Mouse (Mus musculus): ENCODE results near the gene Ggt7. TPM values are rescaled to one million over a fixed set of nuclear protein-coding genes. Genes with fewer than 3 reads are reported as not detected.
A peak's percentile ranks its signal among the peaks of the same experiment; 100 is the strongest.
"Not testable (repeated sequence)": the region's sequence is repeated elsewhere in the genome, so short reads cannot be mapped to it uniquely, and the experiment has no call there.

Ggt7 gene
- polyA plus RNA-seq, 1 experiment from 2014 or later = 62.3 TPM

DNA sequence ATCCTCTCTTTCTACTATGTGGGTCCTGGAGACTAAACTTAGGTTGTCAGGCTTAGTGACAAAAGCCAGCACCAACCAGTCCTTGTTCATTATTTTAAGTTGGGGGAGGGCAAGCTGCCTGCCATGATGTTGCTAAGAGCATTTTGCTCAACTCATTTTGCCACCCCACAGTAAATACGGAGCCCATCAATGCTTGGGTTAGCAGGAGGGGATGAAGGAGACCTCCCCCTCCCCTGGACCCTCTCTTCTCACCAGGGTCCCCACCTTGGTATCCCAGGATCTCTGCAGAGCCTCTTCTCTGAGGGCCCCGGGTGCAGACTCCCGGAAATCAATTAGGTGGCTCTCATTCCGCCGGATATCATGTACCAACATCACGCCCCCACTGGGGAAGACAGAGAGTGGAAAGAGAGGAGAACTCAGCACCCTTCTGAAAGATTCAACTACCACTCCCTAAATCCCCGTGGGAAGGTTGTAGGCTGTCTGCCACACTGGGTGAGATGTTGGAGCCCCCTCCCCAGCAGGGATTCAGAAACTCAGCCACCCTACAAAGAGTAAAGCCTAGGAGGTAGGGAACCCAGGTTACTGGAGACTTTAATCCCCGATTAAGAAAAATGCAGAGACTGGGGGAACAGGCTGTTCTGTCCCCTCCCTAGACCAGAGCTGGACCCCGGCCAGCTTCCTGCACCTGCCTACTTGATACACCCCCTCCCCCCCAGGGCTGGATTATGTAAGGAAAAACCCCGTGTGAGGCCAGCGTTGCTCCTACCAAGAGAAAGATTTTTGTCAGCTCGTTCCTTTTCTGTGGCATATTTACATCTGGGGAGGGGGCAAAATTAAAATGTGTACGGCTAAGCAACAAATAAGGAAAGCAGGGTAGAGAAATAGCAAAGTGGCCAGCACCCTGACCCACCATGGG, 13.3 kb downstream of the Ggt7 start:
- no peak overlapping the region; the same call in 1 of the 2 replicates for H3K9ac ChIP-seq (replicated peaks)
- peaks cover 57% of the 10 kb centered on the region for H3K36me3 ChIP-seq
- H3K4me2 ChIP-seq (replicated peaks) = no peak overlapping the region
- H3K4me1 ChIP-seq (replicated peaks) = peaks cover 26% of the 10 kb centered on the region
- no peaks in the 10 kb centered on the region for H3K9me3 ChIP-seq
- no peak overlapping the region for H3K4me3 ChIP-seq (replicated peaks)
- 51% methylated on average over 13 of the region's 13 CpGs for WGBS
- no peaks in the 10 kb centered on the region for H3K27me3 ChIP-seq
- H3K27ac ChIP-seq = peak overlapping the region; percentile 17; the same call in 1 of the 2 replicates
- ATAC-seq = peak; percentile 53

DNA sequence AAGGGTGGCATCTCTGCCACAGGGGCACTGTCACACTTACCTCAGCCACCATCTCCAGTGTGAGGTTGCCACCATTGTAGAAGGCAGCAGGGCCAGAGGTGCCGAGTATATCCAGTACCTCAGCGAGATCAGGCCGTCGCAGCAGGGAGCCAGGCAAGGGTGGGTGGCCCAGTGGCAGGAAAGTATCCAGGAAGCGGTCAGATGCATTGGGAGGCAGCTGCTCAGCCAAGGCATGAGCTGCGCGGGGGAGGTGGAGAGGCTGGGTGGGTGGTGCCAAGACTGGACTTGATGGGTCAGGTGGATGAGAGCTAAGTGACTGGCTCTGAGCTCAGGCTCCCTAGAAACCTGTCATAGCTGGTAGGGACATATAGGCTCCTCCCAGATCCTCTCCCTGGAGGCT, 15.4 kb downstream of the Ggt7 start:
- no peak for ATAC-seq
- 90% methylated on average over 7 of the region's 7 CpGs for WGBS
- H3K36me3 ChIP-seq = peaks cover 70% of the 10 kb centered on the region

DNA sequence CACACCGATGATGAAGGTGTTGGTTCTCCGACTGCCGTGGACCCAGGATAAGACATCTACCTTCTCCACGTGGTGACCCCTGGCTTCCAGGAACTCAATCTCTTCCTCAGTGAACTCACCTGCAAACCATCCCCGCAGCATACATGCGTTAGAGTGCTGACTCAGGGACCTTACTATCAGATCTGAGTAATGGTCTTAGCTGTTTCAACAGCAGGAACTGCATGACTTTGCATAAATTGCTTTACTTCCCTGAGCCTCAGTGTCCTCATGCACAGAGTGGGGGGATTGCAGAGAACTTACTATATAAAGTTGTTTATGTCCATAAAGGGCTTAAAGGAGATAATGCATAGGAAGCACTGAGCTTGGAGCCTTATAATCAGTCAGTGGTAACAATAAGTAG, 27.0 kb downstream of the Ggt7 start:
- ATAC-seq = no peak

More for the DNA sequence above, 15.4 kb downstream of the Ggt7 start:
- Histone ChIP-seq H3K27me3 (no peaks in the 10 kb centered on the region), H3K4me3 (replicated peaks) (no peak overlapping the region), H3K9ac (replicated peaks) (no peak overlapping the region), H3K9me3 (no peaks in the 10 kb centered on the region), H3K27ac (no peak overlapping the region), H3K4me2 (replicated peaks) (no peak overlapping the region), H3K4me1 (replicated peaks) (peaks cover 18% of the 10 kb centered on the region)

DNA sequence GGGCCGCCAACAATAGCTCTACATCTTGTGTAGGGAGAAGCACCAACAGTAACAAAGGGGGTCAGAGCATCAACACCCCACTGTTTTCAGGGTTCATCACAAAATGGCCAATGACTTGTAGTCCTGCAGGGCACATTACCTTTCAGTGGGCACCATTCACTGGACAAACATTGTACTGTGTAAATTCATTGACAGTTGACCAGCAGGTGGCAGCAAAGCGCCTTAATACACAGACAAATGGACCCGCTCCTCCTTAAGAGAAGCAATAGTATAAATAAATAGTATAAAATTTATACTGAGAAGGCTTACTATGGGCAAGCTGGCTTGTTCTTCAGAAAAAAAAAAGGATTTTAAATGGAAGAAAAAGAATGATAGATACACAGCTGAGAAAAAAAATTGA, 36.0 kb downstream of the Ggt7 start:
- no peaks in the 10 kb centered on the region for H3K4me1 ChIP-seq (replicated peaks)
- H3K27ac ChIP-seq = no peak overlapping the region
- no peak overlapping the region for H3K4me3 ChIP-seq (replicated peaks)
- no peaks in the 10 kb centered on the region for H3K27me3 ChIP-seq
- no peaks in the 10 kb centered on the region for H3K9me3 ChIP-seq
- H3K4me2 ChIP-seq (replicated peaks) = no peak overlapping the region
- no peaks in the 10 kb centered on the region for H3K36me3 ChIP-seq
- H3K9ac ChIP-seq (replicated peaks) = no peak overlapping the region
- ATAC-seq = no peak
- WGBS = 45% methylated on average over 3 of the region's 3 CpGs

More for the DNA sequence above, 27.0 kb downstream of the Ggt7 start:
- Histone ChIP-seq H3K27ac (no peak overlapping the region), H3K36me3 (peaks cover 61% of the 10 kb centered on the region), H3K9ac (replicated peaks) (no peak overlapping the region), H3K4me2 (replicated peaks) (no peak overlapping the region), H3K4me3 (replicated peaks) (no peak overlapping the region), H3K27me3 (no peaks in the 10 kb centered on the region), H3K4me1 (replicated peaks) (no peaks in the 10 kb centered on the region), H3K9me3 (no peaks in the 10 kb centered on the region)
- WGBS = 92% methylated on average over 6 of the region's 6 CpGs

DNA sequence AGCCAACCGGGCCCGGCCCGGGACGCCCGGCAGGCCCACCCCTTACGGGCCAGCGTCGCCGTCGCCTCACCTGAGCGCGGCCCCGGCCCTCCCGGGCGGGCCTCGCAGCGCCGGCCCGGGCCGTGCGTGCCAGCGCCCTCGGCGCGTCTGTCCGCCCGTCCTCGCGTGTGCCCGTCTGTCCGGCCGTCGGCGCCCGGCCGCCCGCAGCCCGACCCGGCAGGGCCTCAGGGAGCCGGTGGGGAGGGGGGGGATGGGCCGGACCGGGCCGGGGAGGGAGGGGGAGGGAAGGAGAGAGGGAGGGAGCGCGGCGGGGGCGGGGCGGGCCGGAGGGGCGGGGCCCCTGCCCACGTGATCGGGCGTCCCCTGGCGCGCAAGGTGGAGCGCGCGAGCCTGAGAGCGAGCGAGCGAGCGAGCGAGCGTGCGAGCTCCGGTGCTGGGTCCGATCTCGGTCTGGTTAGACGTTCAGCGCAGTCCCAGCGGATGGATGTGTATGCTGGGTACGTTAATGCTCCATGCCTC, 44.4 kb downstream of the Ggt7 start, which contains the start of gene Ncoa6:
Gene Ncoa6, minus strand, starts transcription at position 325 of the 519 bp plus-strand sequence.
- ATAC-seq = peak; percentile 92
- Histone ChIP-seq H3K4me2 (replicated peaks) (peak within 1 kb of the TSS; percentile 88), H3K9me3 (no peaks in the 10 kb centered on the region), H3K4me1 (replicated peaks) (peaks cover 34% of the 10 kb centered on the region), H3K27me3 (no peaks in the 10 kb centered on the region), H3K27ac (peak within 1 kb of the TSS; percentile 93), H3K9ac (replicated peaks) (peak within 1 kb of the TSS; percentile 94), H3K4me3 (replicated peaks) (peak within 1 kb of the TSS; percentile 87), H3K36me3 (no peaks in the 10 kb centered on the region)
- 0% methylated on average over 41 of the region's 72 CpGs for WGBS

DNA sequence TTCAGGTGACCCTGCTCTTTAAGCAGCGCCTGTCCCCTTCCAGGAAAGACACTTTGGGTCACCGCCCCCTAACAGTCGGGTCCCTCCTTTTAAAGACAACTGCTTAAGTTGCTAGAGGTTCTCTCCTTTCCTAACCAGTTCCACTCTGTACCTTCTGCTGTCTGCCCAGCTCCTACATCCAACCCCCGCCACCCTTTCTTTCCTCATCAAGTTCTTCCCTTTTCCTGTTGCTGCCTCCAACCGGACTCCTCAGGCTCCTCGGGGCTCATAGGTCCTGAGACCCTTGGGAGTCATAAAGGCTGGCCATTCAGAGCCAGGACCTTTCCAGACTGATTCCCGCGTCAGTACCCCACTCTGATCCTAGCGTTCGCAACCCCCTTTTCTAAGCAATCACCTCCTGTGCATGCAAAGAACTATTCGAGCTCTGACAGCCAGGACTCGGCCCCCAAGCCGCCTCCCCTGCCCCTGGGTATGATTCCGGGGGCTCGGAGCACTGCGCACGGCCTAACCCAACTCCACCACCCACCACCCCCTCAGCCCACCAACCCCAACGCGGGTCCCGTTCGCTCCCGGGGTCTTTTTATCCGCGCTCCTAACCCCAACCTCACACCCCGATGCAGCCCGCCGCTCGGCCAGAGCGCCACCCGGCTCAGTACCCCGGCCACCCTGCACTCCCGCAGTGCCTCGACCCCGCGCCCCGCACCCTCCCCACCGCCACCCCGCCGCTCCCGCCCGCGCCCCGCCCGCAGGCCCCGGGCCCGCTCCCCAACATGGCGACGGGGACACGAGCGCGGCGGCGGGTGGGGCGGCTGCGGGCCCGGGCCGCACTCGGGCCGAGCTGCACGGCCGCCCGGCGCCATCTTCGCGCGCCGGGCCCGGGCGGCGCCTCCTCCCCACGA, 45.1 kb downstream of the Ggt7 start:
- Histone ChIP-seq H3K27me3 (no peaks in the 10 kb centered on the region), H3K9me3 (no peaks in the 10 kb centered on the region), H3K36me3 (no peaks in the 10 kb centered on the region), H3K4me2 (replicated peaks) (peak overlapping the region; percentile 88), H3K9ac (replicated peaks) (peak overlapping the region; percentile 94), H3K4me3 (replicated peaks) (peak overlapping the region; percentile 87), H3K4me1 (replicated peaks) (peaks cover 34% of the 10 kb centered on the region), H3K27ac (peak overlapping the region; percentile 93)
- under 1% methylated on average over 61 of the region's 71 CpGs for WGBS
- peak; percentile 61 for ATAC-seq

DNA sequence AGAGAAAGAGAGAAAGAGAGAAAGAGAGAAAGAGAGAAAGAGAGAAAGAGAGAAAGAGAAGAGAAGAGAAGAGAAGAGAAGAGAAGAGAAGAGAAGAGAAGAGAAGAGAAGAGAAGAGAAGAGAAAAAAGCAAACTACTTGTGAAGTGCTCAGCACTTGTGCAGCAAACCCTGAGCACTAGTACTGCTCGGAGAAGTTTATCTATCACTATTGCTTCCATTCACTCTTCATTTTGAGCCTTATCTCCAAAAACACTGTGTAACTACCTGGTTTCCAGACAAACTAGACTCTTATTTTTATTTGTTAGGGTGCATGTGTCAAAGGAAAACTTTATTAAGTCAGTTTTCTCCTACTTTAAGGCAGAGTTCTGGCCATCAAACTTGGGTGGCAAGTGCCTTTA, 51.2 kb downstream of the Ggt7 start:
- no peak overlapping the region for H3K4me3 ChIP-seq (replicated peaks)
- peaks cover 19% of the 10 kb centered on the region for H3K4me1 ChIP-seq (replicated peaks)
- no peak overlapping the region for H3K4me2 ChIP-seq (replicated peaks)
- no peak for ATAC-seq
- H3K36me3 ChIP-seq = 0 out of 2 replicates have a peak, but pooled peaks cover 3% of the 10 kb centered on the region
- H3K9ac ChIP-seq (replicated peaks) = no peak overlapping the region
- no peaks in the 10 kb centered on the region for H3K9me3 ChIP-seq
- H3K27me3 ChIP-seq = no peaks in the 10 kb centered on the region
- 93% methylated on average over 1 of the region's 1 CpGs for WGBS
- H3K27ac ChIP-seq = no peak overlapping the region

DNA sequence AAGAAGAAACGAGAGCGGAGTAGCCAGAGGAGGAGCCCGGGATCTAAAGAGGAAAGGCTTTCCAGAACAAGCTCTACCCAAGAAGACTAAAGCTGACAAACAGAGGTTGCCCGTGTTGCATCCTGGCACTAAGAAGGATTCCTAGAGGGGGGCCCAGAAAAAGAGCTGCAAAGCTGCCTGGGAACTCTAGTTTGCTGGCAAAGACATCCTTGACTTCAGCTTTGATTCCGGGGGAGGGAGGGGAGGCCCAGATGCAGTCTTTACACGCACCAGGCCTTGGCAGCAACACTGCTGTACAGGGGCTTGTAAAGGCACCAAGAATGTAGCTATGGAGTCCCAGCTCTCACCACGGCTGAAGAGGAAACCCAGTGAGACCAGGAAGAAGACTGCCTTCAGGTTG, 64.4 kb downstream of the Ggt7 start:
- Histone ChIP-seq H3K4me1 (replicated peaks) (no peaks in the 10 kb centered on the region), H3K9ac (replicated peaks) (no peak overlapping the region), H3K9me3 (no peaks in the 10 kb centered on the region), H3K4me2 (replicated peaks) (no peak overlapping the region), H3K27ac (no peak overlapping the region), H3K27me3 (no peaks in the 10 kb centered on the region), H3K36me3 (peaks cover 9% of the 10 kb centered on the region; the same call in 1 of the 2 replicates), H3K4me3 (replicated peaks) (no peak overlapping the region)
- 88% methylated on average over 7 of the region's 7 CpGs for WGBS
- ATAC-seq = no peak

DNA sequence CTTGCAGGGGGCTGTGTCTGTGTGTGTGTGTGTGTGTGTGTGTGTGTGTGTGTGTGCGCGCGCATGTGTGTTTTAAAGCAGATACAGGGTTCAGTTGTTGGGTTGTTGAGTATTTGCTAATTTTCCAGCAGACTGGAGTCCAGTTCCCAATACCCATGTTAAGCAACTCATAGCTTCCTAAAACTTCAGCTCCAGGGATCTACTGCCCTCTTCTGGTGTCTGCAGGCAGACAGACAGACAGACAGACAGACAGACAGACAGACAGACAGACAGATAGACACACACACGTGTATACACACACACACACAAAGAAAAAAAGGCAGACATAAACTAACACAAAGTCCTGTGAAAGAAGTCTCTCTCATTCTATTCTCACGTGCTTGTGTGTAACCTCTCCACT, 66.8 kb downstream of the Ggt7 start:
- Histone ChIP-seq H3K27me3 (no peaks in the 10 kb centered on the region), H3K4me2 (replicated peaks) (no peak overlapping the region), H3K27ac (no peak overlapping the region), H3K9ac (replicated peaks) (no peak overlapping the region), H3K36me3 (peaks cover 9% of the 10 kb centered on the region; the same call in 1 of the 2 replicates), H3K4me3 (replicated peaks) (no peak overlapping the region), H3K9me3 (no peaks in the 10 kb centered on the region), H3K4me1 (replicated peaks) (no peaks in the 10 kb centered on the region)
- no peak for ATAC-seq
- 81% methylated on average over 5 of the region's 5 CpGs for WGBS

DNA sequence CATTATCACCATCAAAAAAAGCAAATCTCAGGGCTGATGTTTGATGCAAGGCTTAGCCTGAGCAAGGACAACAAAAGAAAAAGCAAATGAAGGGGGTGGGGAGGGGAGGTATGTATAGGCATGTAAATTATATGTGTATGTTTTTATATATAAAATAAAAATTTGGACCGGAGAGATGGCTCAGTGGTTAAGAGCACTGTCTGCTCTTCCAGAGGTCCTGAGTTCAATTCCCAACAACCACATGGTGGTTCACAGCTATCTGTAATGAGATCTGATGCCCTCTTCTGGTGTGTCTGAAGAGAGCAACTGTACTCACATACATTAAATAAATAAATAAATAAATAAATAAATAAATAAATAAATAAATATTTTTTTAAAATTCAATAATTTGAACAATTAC, 70.1 kb downstream of the Ggt7 start:
- not testable (repeated sequence) for H3K27ac ChIP-seq; H3K9me3 ChIP-seq; H3K4me1 ChIP-seq (replicated peaks); H3K9ac ChIP-seq (replicated peaks); H3K27me3 ChIP-seq; H3K4me3 ChIP-seq (replicated peaks); H3K36me3 ChIP-seq; H3K4me2 ChIP-seq (replicated peaks); ATAC-seq
- 97% methylated on average over 1 of the region's 1 CpGs for WGBS

DNA sequence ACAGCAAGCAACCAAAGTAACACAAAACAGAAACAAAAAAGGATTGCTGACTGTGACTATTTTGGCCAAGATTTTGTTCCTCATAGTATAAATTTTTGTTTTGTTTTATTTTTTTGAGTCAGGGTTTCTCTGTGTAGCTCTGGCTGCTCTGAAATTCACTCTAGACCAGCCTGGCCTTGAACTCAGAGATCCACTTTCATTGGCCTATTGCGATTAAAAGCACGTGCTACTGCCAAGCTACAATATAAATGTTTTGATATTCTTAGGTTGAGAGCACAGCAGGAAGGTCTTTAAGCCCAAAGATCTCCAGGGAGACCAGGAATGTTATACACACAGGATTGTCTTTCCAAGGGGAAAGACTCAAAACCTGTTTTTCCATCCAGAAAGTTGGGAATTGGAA, 74.6 kb downstream of the Ggt7 start:
- Histone ChIP-seq H3K4me1 (replicated peaks) (0 out of 2 replicates have a peak, but pooled peaks cover 2% of the 10 kb centered on the region), H3K36me3 (no peaks in the 10 kb centered on the region; the same call in 1 of the 2 replicates), H3K27me3 (no peaks in the 10 kb centered on the region), H3K9me3 (no peaks in the 10 kb centered on the region), H3K4me2 (replicated peaks) (no peak overlapping the region), H3K4me3 (replicated peaks) (no peak overlapping the region), H3K9ac (replicated peaks) (no peak overlapping the region), H3K27ac (no peak overlapping the region)
- WGBS = 51% methylated on average over 2 of the region's 2 CpGs
- no peak for ATAC-seq
